Mouse (Mus musculus) liver, adult (tissue): ENCODE measurements around the gene Spink4.
A peak's percentile ranks its signal among the peaks of the same experiment; 100 is the strongest.

Experiments
- GATA4 ChIP-seq: IDR thresholded peaks from 2 replicates; pipeline ENCODE4 v1.6.1; 2014; ENCODE audit warnings: mild to moderate bottlenecking, low read length; ENCODE audit not compliant: insufficient replicate concordance

Spink4 gene

DNA sequence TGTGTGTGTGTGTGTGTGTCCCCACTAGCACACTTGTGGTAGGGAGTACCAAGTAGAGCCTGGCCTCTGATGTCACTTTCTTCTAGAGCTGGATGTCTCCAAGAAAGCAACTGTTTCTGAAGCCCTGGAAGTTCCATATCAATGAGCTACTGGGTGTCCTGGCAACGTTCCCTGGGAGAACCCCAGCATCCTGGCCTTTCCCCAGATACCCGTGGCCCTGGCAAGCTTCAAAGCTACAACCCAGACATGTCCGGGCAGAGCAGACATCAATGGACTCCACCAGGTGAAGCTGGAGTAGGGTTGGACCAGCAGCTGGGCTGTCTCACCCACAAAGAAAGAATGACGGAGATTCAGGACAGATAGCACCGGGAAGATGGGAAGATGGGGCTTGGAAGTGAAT, 28.6 kb upstream of the Spink4 start:
- no peak for TF ChIP-seq GATA4

DNA sequence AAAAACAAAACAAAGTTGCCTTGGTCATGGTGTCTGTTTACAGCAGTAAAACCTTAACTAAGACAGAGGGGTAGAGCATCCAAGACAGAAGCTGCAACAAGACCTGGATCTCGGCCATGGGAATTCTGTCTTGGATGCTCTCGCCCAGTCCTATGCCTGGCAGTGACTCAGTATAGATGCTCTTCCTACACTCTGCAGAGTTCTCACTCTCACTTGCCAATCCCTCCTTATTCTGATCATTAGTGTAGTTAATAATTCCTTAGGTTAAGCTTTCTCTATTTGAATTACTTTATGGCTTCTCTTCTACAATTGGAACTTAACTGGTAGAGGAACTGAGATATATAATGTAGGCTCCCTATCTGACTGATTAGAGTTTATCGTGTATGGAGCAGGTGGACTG, 24.7 kb upstream of the Spink4 start:
- TF ChIP-seq GATA4, result no peak

DNA sequence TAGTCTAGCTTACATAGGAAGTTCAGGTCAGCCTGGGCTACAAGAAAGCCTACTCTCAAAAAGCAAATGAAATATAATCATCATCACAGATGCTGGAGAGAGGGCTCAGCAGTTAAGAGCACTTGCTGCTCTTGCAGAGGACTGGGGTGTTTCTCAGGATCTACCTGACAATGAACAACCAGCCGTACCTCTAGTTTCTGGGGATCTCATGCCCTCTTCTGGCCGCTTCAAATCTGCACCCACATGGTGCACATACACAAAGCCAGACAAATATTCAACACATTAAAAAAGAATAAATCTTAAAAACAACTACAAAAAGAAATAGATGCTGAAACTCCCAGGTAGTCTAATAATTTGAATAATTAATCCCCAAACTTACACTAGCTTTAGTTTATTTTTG, 24.2 kb upstream of the Spink4 start:
- TF ChIP-seq GATA4, result no peak

DNA sequence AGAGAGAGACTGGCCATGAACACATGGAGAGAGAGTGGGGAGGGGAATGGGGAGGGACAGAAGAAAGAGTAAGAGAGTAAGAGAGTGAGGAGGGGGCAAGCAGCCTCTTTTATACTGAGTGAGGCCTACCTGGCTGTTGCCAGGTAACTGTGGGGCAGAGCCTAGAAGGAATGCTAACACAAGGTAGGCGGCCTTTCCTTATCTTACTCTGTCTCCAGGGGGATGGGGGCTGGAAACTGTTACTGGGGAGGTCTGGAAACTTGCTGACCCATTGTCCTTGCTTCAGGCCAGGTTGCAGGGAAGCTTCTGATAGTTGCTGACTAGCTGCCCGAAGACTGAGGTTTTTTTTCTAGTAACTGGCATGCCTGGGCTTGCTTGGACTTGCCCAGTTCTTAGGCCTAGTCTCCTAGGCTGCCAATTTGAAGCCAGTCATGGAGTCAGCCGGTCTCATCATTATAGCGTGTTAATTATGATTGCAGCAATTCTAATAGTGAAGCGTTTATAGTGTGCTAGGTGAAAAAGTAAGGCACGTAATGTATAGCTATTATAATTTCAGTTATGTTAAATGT, 21.3 kb upstream of the Spink4 start:
- no peak for TF ChIP-seq GATA4

DNA sequence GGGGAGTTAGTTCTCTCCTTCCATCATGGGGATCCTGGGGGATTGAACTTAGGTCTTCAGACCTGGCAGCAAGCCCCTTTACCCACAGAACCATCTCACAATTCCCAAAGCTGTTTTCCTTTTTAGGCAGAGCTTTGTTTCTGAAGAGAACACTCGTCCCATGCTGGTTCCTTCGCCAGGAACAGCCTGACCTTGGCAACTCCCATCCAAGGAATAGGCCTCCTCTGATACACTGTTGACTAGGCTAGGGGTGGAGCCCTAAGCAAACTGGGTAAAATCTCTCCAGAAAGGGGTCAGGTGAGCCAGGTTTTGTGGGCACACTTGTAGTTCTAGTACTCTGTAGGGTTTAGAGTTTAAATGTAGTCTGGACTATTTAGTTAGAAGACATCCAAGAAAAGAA, 20.6 kb upstream of the Spink4 start:
- no peak for TF ChIP-seq GATA4

DNA sequence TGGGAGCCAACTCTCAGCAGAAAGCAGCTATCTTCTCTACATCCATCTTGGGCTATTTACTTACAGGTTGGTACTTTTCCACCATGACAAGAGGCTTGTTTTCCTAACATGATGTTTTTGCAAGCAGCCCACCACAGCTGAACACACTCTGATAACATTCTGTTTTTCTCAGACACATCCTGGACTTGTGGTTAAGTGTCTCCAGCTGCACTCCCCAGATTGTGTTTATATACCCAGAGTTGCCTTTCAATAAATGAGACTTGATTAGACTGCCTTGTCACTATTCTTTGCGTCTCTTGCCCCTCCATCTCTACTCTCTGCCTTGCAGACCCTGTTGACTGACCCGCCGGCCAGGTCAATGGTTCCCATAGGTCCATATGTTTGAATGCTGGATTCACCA, 19.8 kb upstream of the Spink4 start:
- no peak for TF ChIP-seq GATA4

DNA sequence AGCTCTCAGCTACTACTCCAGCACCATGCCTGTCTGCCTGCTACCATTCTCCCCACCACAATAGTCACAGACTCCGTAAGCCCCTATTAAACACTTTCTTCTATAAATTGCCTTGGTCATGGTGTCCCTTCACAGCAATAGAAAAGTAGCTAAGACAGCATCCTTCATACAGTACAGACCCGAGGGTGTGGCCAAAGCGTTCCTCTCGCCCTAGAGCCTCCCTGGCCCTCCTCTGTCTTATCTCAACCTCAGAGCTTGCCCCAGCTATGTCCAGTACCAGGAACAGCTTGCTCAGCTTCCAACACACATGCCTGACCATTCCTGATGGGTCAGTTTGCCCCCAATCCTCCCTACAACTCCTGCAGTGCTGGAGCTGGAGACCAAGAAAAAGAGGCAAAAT, 19.2 kb upstream of the Spink4 start:
- no peak for TF ChIP-seq GATA4

DNA sequence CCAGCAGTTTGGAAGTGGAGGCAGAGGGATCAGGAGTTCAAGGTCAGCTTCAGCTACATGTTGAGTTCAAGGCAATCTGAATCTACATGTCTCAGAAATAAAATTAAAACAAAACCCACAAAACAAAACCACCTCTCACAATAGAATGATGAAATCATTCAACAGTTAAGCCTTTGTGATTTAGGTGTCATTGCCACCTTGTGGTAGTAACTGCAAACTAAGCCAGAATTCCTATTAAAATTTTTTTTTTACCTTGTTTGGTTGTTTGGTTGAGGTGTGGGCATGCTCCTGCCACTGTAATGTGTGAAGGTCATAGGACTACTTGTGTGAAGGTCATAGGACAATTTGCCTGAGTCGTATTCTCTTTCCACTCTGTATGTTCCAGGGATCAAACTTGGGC, 13.6 kb upstream of the Spink4 start:
- TF ChIP-seq GATA4, result no peak

DNA sequence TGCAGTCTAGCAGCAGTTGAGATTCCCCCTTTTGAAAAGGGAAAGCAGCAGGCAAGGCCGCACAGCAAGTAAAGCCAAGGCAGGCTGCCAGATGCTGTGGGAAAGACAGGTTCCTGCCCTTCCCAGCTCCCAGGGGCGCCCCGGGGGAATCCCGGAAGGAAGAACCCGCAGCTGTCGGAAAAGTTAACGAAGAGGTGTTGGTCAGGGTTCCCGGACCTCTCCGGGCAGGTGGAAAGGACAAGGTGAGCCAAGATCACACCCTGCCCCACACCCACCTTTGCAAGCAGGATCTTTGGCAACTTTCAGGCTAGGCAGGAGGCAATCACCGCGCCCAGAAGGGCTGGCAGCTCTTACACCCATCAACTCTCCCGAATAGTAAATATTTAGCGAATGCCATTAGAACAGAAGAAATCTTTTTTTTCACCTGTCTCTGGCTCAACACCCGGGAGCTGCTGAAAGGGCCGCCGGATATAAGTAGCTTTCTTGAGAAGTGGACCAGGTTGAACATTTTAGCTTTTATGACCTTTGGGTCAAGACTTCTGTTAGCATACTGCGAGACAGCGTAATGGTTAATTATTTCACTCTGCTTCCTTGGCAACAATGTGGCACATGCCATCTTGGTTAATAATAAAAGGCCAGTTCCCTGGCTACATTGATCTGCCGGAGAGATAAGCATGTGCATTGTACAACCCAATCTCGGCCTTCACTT, 11.4 kb upstream of the Spink4 start:
- TF ChIP-seq GATA4, result peak; percentile 98

DNA sequence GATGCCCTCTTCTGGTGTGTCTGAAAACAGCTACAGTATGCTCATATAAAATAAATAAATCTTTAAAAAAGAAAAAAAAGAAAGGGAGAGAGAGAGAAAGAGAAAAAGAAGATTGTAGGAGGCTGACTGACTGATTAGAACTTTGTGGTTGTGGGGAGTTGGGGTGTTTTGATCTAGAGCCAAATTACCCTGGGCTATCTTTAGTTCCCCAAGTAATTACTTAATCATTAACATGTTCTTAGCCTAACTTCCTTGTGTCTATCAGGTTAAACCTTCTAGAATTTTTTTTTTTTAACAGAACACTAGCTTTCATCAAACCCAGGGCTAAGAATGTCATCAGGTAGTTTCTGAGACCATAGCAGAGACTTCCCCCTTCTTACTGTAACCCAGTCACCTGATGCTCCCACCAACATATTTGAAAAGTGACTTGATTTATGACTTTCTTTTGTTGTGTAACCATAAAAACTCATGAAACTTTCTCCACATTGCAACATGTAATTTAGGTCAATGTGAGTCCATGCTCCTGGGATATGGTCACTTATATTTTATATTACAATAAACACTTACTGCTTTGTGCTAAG, 5.5 kb upstream of the Spink4 start:
- TF ChIP-seq GATA4, result no peak

DNA sequence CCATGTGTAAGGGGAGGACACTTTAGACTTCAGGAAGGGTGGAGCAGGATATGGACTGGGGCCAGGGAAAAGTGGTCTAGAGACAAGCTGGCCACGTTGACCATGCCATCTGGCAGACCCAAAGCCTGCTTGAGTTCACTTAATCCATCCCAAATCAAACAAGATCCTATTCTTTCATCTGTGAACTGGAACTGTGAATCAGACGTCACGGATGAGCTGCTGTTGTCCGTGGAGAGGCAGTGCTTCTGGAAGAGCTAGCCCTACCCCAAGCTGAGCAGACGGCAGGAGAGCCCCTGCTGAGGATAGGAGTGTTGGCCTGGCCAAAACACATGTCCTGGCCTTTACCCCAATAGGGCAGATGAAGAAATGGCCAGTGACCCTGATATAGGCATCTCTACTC, 3.9 kb upstream of the Spink4 start:
- no peak for TF ChIP-seq GATA4

DNA sequence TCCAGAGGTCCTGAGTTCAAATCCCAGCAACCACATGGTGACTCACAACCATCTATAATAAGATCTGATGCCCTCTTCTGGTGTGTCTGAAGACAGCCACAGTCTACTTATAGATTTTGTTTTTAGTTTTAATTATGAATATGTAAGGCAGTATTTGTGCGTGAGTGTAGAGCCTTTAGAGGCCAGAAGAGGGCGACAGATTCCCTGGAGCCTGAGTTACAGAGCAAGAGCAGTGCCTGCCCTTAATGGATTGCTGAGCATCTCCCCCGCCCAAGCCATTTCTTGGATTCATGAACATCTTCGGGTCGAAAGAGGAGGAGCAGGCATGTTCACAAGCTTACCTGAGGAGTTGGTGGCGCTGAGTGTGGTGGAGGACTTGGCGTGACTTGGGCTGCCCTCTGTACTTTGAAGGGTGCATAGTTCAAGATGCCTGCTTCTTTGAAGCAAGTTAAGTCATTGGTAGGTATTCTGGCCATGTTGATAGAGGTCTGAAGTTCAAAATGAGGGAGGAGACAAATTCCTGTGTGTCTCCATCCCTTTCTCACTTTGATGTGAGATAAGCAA, 3.2 kb upstream of the Spink4 start:
- TF ChIP-seq GATA4, result no peak

DNA sequence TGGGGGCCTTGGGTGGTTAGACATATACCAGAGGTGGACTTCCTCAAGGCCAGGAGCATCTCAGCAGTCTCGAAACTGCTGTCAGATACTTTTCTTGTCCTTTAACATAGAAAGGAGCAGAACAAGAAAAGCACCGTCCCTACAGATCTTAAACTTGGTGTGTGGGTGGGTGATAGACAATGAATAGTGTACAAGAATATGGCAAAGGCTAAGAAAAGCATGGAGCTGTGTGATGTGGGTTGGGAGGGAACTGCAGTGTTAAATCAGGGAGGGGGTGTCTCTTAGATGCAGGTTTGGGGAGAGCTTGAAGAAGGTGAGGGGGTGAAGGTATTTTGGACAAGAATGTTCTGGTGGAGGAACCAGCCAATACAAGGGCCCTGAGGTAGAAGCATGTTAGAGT, 724 bp downstream of the Spink4 start:
- TF ChIP-seq GATA4, result no peak

DNA sequence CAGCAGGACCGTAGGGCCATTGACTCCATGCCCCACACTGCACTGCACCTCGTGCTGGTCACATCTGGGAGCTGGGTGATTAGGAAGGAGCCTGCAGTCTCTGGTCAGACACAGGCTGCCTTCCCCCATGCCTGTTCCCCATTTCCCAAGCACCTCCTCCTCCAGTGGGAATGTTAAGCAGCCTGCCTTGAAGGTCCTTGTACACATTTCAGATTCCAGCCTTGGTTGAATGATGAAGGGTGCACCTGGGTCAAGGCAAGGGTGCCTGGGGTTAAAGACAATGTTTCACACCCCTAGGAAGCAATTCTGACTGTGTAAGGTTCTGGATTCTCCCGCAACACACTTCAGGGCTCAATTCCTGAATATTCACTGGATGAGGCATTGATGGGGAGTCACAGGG, 1.4 kb downstream of the Spink4 start:
- no peak for TF ChIP-seq GATA4

DNA sequence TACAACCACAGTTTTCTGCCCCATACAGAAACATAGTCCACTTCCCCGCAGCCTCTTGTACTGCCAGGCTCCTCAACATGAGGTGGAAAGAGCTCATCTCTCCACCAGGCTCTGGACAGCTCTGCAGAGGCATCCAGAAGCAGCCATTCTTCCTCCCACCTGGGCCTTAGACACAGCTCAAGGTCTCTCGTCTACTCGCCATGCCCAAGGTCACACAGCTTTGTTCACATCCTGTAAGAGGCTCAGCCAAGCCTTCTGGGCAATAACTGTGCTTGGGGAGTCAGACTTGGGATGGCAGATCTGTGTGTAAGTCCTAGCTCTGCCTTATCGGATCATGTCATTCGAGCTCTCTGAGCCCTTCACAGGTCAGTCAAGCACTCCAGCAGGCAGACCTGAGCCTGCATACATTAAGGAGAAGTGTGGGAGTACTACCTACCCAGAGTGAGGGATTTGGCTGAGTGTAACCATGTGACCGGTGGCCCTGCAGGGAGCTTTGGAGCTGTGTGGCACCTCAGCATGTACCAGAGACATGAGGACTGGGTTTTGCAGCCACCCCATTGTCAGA, 3.3 kb downstream of the Spink4 start:
- no peak for TF ChIP-seq GATA4

DNA sequence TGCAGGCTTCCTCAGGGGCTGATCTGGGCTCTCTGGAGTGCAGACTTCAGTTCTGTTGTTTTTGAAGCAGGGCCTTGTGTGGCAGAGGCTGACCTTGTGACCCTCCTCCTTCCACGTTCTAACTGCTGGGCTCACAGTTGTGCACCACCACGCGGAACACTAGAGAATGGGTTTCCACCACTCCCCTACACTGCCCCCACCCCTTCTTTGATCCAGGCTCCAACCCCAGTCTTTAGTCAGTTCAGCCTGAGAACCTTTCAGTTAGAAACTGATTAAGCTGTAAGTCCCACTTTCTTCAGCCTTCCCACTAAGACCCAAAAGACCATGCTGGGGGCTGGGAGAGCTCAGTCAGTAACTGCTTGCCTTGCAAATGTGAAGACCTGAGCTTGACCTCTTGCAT, 5.7 kb downstream of the Spink4 start:
- no peak for TF ChIP-seq GATA4
